Mouse (Mus musculus) inflammation-experienced regulatory T-cells, adult 6 months (primary cell): ENCODE results near the gene Dnase2a. TPM values are rescaled to one million over a fixed set of nuclear protein-coding genes. Genes with fewer than 3 reads are reported as not detected.
"Not testable (repeated sequence)": the region's sequence is repeated elsewhere in the genome, so short reads cannot be mapped to it uniquely, and the experiment has no call there.

ENCODE experiments used
- ATAC-seq: one replicate; pipeline ENCODE4 v1.8.0; 2017
- polyA plus RNA-seq, 3 experiments: library from polyadenylated mRNA; unstranded; fragments of 100-300 nt; shearing (Covaris generic); gene quantifications; one replicate each; pipeline ENCODE4 v1.2.1; 2017

Gene Dnase2a
- polyA plus RNA-seq, 3 experiments from 2014 or later, result 10.5 to 21.7 (median 20.0) TPM

DNA sequence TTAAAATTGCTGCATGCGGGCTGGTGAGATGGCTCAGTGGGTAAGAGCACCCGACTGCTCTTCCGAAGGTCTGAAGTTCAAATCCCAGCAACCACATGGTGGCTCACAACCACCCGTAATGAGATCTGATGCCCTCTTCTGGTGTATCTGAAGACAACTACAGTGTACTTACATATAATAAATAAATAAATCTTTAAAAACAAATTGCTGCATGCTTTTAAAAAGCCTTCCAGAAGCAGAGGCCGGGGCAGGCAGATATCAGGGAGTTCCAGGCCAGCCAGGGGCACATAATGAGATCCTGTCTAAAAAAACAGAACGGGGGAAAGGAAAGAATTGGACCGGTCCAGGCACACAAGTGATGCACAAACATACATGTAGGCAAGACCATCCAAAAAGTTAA, 381 bp upstream of the Dnase2a start:
- ATAC-seq, result not testable (repeated sequence)

GRCm38 (mm10) chr8:84909162-84909767, 905 bp downstream of the Dnase2a start:
- ATAC-seq, result no peak

- no peak for ATAC-seq
These were observed 1.6 kb downstream of the Dnase2a start for GRCm38 (mm10) chr8:84909949-84910348.

DNA sequence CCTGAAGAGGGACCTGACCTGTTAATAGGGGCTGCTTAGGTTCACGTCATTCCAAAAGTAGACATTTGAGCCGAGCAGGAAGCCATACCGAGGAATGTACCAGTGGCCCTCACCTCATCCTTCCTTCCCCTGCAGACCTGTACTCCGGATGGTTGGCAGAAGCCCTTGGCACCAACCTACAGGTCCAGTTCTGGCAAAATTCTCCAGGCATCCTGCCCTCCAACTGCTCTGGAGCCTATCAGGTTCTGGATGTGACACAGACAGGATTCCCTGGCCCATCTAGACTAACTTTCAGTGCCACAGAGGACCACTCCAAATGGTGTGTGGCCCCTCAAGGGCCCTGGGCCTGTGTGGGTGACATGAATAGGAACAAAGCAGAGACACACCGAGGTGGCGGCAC, 2.2 kb downstream of the Dnase2a start:
- ATAC-seq, result no peak

- no peak for ATAC-seq
These were observed 3.5 kb downstream of the Dnase2a start for GRCm38 (mm10) chr8:84911854-84912253.

- ATAC-seq, result no peak
These were observed 4.0 kb downstream of the Dnase2a start for GRCm38 (mm10) chr8:84912391-84912790.

DNA sequence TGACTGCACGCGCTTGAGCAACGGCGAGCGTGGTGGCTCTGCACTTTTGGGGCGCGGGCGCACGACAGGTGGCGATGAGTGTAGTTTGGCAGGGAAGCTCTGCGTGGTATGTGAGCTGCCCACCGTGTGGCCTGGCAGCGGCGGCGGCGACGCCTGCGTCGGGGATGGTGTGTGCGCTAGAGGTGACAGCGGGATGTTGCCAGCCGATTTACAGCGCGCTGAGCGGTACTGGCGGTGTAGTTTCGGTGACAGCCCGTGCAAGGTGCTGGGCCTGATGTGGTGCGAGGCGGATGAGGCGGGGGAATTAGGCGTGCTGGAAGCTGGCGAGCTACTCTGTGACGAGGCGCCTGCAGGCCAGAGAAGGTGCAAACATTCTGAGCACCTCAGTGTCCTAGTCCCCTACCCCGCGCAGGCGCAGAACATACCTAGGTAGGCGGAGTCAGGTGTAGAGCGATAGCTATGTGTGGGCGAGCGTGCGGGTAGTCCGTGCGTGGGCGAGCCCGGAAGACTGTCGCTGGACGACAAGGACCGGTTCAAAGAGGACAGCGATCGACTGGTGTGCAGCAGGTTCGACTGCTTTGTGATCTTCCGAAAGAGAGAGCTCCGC, 4.6 kb downstream of the Dnase2a start:
- ATAC-seq, result peak; percentile 66

DNA sequence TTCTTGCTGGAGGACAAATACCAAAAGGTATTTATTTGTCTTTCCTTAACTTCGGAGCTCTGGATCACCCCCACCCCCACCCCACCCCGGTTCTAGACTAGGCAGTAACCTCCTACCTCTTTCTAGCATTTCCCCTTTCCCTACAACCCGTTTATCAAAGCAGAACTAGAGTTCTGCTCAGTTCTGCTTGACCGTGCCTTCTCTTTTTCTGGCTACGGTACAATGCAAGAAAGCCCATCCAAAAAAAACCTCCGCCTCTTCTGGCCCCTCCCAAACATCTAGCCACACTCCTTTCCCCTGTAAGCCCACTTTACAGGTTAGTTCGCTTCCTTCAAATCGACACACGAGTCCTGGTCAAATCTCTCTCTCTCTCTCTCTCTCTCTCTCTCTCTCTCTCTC, 5.1 kb downstream of the Dnase2a start:
- ATAC-seq, result no peak

DNA sequence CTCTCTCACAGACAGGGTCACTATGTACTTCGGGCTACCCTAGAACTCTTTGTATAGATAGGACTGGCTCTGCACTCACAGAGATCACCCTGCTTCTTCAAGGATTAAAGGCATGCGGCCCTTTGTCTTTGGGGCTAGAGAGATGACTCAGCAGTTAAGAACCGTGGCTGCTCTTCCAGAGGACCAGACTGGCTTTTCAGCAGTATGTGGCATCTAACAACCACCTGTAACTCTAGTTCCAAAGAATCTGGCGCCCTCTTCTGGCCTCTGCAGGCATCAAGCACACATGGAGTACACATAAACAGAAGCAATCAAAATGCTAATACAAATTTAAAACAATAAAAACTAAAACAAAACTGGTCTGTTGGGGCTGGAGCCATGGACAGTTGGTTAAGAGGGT, 5.6 kb downstream of the Dnase2a start:
- no peak for ATAC-seq

GRCm38 (mm10) chr8:84915269-84915668, 6.9 kb downstream of the Dnase2a start:
- ATAC-seq, result no peak

DNA sequence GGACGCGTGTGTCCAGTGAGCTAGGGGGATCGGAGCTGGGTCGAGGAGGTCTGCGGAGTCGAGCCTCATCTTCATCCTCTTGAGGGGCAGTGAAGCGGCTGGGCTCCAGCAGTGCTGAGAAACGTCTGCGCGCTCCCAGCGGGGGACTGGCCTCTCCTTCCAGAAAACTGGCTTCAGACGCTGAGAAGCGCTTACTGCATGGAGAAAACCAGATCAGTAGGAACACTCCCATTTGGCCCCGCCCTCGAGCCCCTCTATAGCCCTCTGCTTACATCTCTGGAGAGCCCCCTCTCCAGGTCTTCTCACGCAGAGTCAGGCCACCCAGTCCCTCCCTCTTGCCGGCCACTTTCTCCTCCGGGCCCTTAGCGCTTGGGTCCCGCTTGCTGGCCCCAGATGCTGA, 9.4 kb downstream of the Dnase2a start:
- no peak for ATAC-seq

- ATAC-seq, result no peak
These were observed 10.3 kb downstream of the Dnase2a start for GRCm38 (mm10) chr8:84918646-84919045.

DNA sequence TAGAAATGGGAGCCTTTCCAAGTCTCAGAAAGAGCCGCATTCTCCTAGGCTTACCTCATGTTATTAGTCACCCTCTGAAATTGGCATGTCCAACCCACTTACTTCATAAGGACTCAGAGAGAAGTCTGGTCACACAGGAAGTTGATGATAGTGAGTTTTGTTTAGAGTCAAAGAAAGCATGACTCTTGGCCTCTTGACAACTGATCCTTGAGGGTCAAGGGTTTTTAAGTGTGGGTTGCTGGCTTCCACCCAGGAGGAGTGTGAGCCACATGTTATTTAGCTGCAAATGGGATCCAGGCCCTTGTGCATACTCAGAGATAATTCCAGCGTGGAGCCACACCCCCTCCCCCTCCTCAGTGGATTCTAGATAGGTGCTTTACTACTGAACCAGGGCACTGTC, 13.2 kb downstream of the Dnase2a start:
- ATAC-seq, result no peak

DNA sequence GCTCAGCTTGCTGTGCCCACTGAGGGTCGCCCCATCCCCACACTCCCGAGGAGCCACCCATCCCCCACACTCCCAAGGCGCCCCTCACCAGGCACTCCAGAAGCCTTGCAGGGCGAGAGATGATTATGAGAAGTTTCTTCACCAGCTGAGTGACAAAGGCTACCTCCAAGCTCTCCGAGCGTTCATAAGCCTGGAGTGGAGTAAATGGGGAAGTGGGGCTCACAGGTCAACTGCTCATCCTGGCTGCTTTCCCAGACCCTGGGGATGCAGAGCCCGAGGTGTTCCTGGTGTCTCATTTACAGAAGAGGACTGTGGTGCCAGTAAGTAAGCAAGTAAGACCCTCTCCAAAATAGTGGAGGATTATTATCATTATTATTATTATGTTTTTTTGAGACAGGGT, 17.2 kb downstream of the Dnase2a start:
- no peak for ATAC-seq

DNA sequence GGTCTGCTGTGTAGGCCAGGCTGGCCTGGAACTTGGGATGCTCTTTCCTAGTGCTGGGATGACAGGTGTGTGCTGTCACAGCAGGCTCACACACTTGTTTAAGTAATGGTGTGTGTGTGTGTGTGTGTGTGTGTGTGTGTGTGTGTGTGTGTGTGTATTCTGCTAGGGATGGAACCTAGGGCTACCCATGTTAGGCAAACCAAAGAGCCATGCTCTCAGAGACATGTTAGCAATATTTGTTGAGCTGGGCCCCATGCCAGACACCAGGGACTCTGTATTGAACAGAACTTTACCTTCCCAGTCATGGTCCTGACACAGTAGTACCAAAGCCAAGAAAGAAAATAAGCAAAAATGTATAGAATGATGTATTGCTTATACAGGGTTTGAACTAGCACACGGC, 19.2 kb downstream of the Dnase2a start:
- ATAC-seq, result no peak

DNA sequence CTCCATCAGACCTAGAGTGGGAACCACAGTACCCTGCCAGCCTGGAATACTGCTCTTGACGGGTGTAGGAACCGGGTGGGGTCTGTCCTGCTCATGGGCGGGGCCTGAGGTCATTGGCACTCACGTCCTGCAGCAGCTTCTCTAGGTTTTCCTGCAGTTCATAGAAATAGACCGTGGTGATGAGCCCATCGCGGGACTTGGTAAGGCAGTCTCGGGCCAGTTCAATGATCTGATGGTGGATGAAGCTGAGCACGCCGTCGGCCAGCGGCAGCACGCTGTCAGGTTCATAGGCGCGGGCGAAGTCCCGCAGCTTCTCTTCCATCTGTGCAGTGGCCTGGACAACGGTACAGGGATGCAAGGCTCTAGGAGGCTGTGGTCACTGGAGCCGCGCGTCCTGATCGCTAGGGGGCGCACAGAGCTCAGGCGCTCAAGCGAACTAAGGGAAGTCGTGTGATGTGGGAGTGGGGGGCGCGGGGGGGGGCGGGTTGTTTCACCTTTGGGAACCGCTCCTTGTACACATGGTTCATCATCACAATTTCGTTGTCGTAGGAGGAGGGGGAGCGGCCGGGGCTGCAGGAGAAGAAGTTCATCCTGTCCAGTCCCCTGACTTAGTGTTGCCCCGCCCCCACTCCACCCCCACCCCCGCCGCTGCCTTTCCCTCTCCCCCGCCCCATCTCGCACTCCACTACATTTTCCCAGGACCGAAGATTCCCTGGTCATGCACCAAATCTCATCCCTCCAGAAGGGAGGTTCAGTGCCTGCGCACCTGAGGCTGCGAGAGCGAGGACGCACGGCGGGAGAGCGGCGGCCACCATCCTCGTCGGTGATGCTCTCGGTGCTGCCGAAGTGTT, 20.3 kb downstream of the Dnase2a start:
- ATAC-seq, result peak; percentile 46

GRCm38 (mm10) chr8:84930582-84930981, 22.2 kb downstream of the Dnase2a start:
- ATAC-seq, result no peak

GRCm38 (mm10) chr8:84933767-84934559, 25.6 kb downstream of the Dnase2a start:
- no peak for ATAC-seq

DNA sequence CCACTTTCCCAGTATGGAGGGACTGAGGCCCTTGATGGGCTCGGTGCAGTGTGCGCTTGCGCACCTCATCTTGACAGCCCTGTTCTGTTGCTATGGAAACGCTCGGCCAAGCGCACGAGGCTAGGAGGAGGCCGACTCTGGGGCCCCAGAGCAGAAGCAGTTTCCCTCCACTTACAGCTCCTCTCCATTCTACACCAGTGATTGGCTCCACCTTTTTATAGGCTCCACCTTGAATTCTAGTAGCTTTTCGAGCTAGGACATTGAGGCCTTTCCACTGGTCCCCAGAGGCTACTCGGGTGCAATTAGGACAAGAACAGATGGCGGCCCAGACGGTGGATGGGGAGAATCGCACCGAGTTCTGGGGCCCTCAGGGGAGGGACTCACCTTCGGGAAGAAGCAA, 26.5 kb downstream of the Dnase2a start:
- ATAC-seq, result no peak

GRCm38 (mm10) chr8:84935489-84935888, 27.1 kb downstream of the Dnase2a start:
- no peak for ATAC-seq

- no peak for ATAC-seq
These were observed 27.9 kb downstream of the Dnase2a start for GRCm38 (mm10) chr8:84936041-84936961.
